Mouse (Mus musculus) spleen, adult 10 weeks (tissue): Measurements from ENCODE around the gene Vmn1r230. TPM values are rescaled to one million over a fixed set of nuclear protein-coding genes. Genes with fewer than 3 reads are reported as not detected.

ENCODE experiments used
- polyA plus RNA-seq: library from polyadenylated mRNA; stranded (reverse); fragments of 350-450 nt; fragmentation: Illumina TruSeq; extraction: RNeasy Lipid Tissue Mini Kit (QIAGEN cat#74804); gene quantifications from one replicate; pipeline ENCODE4 v1.2.3, GENCODE M21; 2015; ENCODE audit warnings: low replicate concordance; ENCODE audit not compliant: insufficient read depth

The Vmn1r230 gene
- polyA plus RNA-seq = not detected

GRCm38 (mm10) chr17:20840144-20840543 lies at the start of gene Vmn1r230:
Gene Vmn1r230 (plus strand): TSS chr17:20840444.

GRCm38 (mm10) chr17:20811255-20811654 lies 29.0 kb upstream of the Vmn1r230 start, which contains the start of gene Vmn1r229:
Gene Vmn1r229 (plus strand): TSS chr17:20811555.

Other genes with a start within 250 kb of the Vmn1r230 start
- gene Vmn2r110, start 244.0 kb upstream of the Vmn1r230 start, polyA plus RNA-seq = not detected
- gene Fpr-rs3, start 215.6 kb upstream of the Vmn1r230 start, polyA plus RNA-seq = not detected
- gene Vmn1r226, start 157.6 kb upstream of the Vmn1r230 start, polyA plus RNA-seq = not detected
- gene Vmn1r227, start 110.6 kb upstream of the Vmn1r230 start, polyA plus RNA-seq = not detected
- gene Vmn1r228, start 54.3 kb upstream of the Vmn1r230 start, polyA plus RNA-seq = not detected
- not detected for gene Vmn1r229, start 28.9 kb upstream of the Vmn1r230 start, polyA plus RNA-seq
- not detected for gene Vmn1r231, start 64.6 kb downstream of the Vmn1r230 start, polyA plus RNA-seq
- gene Vmn1r232, start 79.3 kb downstream of the Vmn1r230 start, polyA plus RNA-seq = not detected
- gene Ppp2r1a, start 104.9 kb downstream of the Vmn1r230 start, polyA plus RNA-seq = 136 TPM
- not detected for gene Vmn1r233, start 156.0 kb downstream of the Vmn1r230 start, polyA plus RNA-seq
- gene Zfp160, start 168.5 kb downstream of the Vmn1r230 start, polyA plus RNA-seq = 45.3 TPM